Mouse (Mus musculus): ENCODE measurements around the gene Wars.

- TF ChIP-seq CTCF (IDR thresholded peaks at IDR 0.05; ENCODE audit: insufficient read depth, low read length) = no peak
- TF ChIP-seq POLR2A (IDR thresholded peaks at IDR 0.05; ENCODE audit: borderline replicate concordance, extremely low read depth, low read depth, low read length) = no peak
Observed at GRCm38 (mm10) chr12:108938844-108939243, 44.9 kb upstream of the Wars start.

Data from lung, adult 2 months (tissue).